Mouse (Mus musculus): ENCODE data around the gene L3mbtl1.

GRCm38 (mm10) chr2:162968357-162968756 lies 25.1 kb downstream of the L3mbtl1 start:
- peak; percentile 79 for TF ChIP-seq CTCF (IDR thresholded peaks at IDR 0.05; ENCODE audit: borderline replicate concordance, extremely low read depth, insufficient read depth, insufficient read length)
- no peak for TF ChIP-seq POLR2A (IDR thresholded peaks at IDR 0.05; ENCODE audit: borderline replicate concordance, extremely low read depth, insufficient read depth, insufficient read length, poor library complexity, severe bottlenecking)
